Mouse (Mus musculus) hematopoietic stem cell, adult 5-6 weeks (primary cell): Measurements from ENCODE around the gene Rgs9. TPM values are rescaled to one million over a fixed set of nuclear protein-coding genes. Genes with fewer than 3 reads are reported as not detected.
A peak's percentile ranks its signal among the peaks of the same experiment; 100 is the strongest.
"Not testable (repeated sequence)": the region's sequence is repeated elsewhere in the genome, so short reads cannot be mapped to it uniquely, and the experiment has no call there.

Experiments used
- ATAC-seq, 2 experiments: fragments of 125-278 bp in 1 of 2; replicated peaks in 1 of 2; 2 replicates each; pipeline ENCODE4 v1.8.0; 2016 to 2017; ENCODE audit warnings: inconsistent platforms in 2 of 2, mild to moderate bottlenecking in 2 of 2, moderate number of reproducible peaks in 2 of 2, low read depth in 1 of 2, moderate TSS enrichment in 1 of 2; ENCODE audit not compliant: low FRiP score in 2 of 2, poor library complexity in 2 of 2, severe bottlenecking in 2 of 2, insufficient read depth in 1 of 2, low TSS enrichment in 1 of 2
- total RNA-seq: library from RNA; stranded (forward); fragments of 172-1452, 232-1000 nt; gene quantifications from 2 replicates; pipeline ENCODE4 v1.2.3, GENCODE M21; 2017

The Rgs9 gene
- total RNA-seq, 1 experiment from 2014 or later: 2.4 TPM

DNA sequence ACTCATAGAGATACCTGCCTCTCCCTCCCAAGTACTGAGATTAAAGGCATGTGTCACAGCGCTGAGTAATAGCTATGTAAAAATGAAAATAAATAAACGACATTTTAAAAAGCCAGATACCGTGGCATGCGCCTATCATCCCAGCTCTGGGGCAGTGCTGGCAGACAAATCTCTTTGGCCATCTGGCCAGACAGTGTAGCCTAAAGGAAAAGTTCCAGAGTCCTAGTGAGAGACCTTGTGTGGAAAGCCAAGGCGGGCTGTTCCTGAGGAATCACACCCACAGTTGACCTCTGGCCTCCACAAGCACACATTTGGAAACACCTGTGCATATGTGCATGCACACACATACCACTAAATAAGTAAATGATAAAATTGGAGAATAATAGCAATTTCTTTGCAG is 22.0 kb upstream of the Rgs9 start:
- no peak for ATAC-seq

DNA sequence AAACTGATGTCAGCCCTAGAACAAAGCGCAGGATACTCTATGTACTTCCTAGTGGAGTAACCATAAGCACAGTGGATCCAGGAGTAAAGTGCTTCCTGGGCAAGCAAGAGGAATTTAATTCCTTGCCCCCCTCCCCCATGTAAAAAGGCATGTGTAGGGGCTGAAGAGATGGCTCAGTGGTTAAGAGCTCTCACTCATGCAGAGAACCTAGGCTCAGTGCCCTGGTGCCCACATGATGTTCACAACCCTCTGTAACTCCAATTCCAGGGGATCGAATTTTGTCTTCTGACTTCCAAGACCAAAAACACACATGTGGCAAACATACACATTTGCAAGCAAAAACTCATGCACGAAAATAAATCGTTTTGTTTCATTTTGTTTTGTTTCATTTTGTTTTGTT is 21.5 kb upstream of the Rgs9 start:
- ATAC-seq: no peak

DNA sequence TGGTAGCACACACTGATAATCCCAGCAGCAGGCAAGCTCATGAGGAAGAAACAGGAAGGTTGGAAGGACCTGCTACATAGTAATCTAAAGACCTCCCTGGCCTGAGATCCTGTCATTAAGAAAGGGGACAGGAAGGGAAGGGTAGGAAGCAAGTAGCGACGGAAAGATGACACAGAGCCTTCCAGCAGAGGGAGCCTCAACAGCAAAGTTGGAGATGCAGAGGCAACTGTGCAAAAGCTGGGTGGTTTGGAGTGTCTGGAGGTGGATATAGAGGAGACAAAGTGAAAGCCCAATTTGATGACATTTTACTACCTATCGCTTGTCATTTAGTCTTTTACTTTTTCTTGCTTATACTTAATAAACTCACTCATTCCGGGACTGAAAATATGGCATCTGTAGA is 19.0 kb upstream of the Rgs9 start:
- peak in 1 of 2 experiments; percentile 40; a peak in 1 of 4 replicates for ATAC-seq

DNA sequence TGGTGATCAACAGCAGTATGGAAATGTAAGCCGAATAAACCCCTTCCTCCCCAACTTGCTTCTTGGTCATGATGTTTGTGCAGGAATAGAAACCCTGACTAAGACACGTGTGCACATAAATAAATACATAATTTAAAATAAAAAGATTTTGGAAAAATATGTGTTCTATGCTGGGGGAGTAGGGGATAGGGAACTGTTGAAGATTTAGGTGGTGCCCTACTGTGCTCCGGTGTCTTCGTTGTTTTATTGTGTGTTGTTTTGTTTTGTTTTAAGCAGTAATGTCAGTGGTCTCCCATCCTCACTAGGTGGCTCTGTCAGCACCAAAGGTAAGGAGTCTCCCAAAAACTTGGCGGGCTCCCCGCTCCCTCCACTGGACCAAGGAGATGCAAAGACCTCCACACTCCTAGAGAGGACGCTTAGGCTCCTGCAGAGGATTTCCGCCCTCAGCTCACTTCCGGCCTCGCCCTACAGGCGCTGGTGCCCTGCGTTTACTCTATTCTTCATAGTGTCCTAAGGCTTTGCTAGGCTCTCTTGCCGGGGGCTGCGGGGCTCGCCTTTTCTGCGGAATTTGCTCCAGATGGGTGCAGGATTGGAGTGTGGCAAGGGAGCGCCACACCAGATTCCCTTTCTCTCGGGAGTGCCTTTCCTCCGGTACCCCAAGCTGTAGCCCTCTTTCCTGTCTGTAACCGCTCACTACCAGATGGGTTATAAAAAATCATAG is 14.1 kb upstream of the Rgs9 start:
- ATAC-seq: peak; percentile 91 to 93

DNA sequence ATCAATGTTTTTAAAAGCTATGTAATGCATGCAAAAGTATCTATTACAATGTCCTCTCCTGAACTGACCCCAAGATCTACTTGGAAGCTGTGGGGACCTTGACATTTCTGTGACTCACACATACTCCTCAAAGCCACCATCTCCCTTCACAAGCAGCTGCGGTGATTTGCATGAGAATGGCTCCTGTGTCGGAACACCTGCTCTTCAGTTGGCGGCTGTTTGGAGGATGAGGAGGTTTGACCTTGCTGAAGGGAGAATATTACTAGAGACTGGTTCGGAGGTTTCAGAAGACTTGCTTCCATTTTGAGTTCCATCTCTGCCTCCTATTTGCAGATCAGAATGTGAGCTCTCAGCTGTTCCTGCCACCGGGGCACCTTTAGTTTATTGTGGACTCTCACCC is 7.8 kb upstream of the Rgs9 start:
- no peak for ATAC-seq

DNA sequence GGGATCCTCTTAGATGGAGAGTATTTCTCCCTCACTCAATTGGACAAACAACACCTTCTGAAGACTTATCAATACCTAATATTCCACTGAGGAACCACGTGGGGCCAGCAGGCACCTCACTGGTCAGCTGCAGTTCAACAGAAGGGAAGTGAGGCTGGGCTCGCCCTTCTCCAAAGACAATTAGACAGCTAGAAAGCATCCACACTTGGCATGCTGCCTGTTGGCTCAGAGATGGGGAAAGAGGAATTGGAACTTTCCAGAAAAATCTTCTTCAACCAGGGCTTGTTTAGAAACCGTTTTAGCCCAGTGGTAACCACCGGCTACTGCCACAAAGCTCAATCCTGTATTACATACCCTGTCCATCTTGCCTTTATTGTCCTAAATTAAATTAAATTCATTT is 4.4 kb upstream of the Rgs9 start:
- ATAC-seq: no peak

DNA sequence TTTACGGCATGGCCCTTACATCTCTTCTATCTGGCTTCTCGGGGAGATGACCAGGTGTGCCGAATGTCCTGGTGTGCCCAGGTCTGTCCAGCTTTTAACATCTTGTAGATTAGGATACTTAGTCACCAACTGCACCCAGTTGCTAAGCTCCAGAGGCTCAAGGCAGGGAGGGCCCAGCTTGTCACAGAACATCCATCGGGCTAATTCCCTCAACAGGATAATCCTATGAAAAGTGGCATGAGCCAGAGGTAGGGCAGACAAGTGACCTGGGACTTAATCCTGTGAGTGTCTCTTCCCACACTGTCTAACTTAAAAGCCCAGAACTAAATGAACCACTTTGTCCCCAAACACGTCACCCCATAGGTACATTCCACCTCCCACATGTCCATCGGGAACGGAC is 898 bp downstream of the Rgs9 start:
- no peak for ATAC-seq

DNA sequence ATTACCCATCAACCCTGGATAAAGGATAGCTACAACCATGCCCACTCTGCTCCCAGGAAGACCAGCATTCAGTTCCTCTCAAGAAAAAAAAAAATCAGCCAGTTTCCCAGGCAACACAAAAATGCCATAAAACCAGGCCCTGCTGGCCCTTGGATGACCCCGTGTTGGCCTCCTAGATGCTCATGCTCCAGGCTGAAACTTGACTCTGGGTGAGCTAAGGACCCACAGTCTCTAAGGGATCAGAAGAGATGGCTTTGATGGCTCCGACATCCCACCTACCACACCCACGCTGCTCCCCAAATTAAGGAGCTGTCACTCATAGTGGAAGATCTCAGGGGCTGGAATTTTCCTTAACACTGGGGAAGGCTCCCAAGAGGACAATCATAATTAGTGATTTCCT is 5.9 kb downstream of the Rgs9 start:
- no peak for ATAC-seq

DNA sequence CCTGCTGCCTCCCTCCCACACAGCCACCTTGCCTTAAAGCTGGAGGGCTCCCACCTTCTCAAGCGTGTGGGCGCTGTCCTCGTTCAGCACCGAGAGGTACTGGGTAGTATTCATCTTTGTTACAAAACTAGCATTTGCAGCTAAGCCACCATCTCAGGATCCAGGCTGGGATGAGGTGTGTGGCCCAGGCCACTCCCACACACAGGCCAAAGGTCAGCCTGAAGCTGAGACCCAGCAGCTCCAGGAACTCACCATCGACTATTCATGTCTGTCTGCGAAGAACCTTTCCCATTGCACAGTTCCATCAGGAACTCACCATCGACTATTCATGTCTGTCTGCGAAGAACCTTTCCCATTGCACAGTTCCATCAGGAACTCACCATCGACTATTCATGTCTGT is 8.6 kb downstream of the Rgs9 start:
- ATAC-seq: not testable (repeated sequence)

DNA sequence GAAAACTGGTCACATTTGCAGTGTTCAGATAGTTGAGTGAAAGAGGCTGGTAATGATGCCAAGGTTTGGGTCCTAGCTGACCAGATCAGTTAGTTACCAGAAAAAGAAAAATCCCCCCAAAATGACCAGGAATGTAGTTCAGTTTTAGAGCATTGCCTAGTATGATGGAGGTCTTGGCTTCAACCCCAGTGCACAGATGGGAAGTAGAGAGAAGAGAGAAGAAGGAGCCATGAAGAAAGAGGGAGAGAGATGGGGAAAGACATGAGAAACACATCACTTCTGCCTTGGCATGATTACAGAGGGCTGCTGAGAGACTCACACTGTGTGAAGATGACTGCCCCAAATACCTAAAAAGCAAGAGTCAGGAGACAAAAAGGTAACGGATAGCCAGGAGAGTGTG is 13.1 kb downstream of the Rgs9 start:
- no peak for ATAC-seq

DNA sequence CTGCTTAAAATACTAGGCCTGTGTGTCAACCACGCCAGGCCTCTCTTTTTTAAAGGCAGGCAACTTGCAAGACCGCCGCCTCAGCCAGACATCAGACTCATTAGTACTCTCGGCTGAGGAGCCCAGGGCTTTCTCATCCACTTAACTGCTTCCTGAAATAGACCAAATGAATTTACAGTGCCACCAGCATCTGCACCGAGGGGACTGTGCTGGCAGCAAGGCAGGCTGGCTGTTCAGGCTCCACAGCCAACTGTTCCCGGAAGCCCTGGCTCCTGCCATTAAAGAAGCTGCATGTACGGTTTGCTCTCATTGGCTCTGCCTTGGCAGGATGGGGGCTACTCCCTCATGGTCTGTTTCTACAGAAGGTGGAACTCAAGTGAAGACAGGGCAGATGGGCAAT is 19.7 kb downstream of the Rgs9 start:
- ATAC-seq: no peak

DNA sequence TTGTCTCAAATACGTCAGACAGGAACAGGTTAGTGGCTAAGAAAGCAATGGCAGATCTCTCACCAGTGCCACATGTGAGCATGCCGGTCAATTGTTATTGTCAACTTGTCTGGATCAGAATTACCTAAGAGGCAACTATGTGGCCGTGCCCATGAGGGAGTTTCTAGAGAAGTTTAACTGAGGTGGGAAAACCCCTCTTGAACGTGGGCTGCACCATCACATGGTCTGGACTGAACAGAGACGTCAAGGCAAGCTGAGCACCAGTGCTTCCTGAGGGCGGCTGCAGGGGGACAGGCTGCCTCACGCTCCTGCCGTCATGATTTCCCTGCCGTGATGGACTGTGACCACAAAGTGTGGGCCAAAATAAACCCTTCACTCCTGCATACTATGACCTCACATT is 26.5 kb downstream of the Rgs9 start:
- no peak; a peak in 1 of 4 replicates for ATAC-seq

DNA sequence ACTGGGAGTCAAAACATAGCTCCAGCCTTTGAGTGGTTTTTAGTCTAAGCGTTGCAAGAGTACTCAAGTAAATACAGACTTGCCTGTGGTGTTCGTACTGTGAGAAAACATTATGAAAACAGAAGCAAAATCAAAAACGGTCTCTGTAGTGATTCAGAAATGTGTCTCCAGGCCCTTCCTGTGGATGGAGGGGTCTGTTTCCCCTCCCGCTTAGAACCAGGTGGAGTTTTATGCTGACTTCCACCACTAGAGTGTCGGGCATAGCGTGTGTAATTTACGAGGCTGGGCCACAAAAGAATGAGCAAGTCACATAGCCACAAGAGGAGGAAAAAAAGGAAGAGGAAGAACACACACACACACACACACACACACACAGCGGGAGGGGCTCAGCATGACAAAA is 27.6 kb downstream of the Rgs9 start:
- peak; percentile 65 to 83 for ATAC-seq

DNA sequence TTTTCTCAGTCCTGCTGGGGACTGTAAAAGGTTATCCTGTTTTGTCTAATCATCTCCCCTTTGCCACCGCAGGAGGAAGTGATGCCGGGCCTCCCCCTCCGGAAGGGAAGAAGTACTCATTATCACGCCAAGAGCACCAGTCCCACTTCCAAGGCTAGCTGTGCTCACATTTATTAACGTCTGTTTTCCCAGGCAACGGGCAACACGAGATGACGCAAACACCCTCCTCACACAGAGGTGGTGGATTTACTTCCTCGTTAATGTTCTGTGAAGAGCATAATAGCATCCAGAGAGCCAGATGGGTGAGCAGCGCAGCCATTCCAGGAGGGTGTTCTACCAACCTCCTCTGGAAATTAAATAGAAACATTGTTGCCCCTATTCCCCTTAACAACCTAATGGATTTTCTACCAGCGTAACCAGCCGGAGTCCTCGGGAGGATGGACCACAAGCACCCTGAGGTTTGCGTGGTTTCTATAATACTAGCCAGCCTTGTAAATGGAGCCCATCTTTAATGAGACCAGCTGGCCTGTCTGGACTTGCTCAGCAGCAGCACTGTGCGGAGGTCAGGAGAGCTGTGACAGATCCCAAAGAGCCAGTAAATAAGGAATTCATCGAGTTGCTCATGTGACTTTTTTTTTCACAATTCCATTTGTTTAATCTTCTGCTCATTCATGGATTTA is 28.1 kb downstream of the Rgs9 start:
- ATAC-seq: peak; percentile 54 to 76

DNA sequence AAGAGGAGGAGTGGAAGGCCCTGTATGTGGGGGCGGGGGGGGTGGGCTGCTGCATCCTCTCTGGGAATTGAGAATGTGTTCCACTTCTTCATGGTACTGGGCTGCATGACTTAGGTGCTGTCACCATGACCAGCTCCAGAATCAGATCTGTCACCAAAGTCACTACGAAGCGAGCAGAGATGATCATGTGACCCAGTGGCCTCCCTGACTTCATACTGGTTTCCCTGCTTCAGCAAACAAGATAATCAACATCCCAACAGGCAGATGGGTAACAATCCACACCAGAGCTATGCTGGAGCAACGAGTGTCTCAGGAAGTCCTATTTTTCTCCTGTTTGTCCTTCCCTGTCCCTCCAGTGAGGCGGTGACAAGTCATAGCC is 28.7 kb downstream of the Rgs9 start:
- peak in 1 of 2 experiments; percentile 10; a peak in 1 of 4 replicates for ATAC-seq

DNA sequence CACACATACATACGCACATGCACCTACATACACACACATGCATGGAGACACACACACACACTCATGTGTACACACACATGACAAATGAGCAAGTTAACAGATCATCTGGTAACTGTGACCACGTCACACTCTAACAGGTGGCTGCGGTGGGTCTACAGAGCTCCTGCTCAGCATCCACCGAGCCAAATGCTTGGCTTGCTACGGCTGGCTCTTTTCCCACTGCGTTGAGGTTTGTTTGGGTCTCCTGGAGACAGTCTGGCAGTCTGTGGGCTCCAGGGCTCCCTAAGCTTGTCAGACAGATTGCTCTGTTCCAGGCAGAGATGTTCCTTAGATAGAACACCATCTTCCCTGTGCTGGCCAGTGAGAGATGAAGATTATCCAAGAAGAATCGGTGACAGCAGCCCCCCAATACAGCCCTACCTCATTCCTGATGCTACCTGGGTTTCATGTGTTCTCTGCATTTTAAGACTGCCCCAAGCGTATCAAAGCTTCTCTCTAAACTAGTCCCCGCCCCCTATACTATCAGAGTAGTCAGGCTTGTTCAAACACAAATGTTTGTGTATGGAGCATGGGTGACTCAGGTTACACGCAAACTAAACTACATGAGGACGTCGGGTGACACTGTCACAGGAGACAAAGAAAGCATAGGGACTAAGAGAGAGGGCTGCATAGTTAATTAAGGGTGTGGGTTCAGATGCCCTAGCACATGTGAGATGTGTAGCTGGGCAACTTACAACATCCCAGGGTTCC is 31.6 kb downstream of the Rgs9 start:
- no peak for ATAC-seq

DNA sequence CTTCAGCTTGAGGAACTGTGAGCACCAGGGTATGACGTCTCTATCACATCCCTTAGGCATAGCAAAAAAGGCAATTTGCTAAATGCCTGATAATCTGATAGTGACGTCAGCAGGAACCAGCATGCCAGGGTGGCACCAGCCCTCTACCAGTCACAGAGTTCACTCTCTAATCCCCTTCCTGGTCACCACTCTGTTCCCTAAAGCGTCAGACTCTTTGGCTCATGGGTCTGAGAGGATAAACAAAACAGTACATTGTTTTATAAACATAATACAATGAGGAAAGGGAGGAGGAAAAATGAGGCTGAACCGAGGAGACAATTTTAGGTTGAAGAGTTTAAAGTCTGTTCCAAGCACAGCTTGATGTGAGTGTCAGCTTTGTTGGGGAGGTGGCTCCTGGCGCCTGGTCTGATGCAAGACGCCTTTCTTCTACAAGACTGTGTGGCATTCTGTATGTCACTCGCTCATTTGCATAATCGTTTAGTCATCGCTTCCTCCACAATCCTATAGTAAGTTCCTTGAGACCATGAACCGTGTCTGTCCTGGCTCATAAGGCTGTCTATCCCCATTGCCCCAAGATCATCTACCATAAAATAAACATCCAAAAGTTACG is 33.7 kb downstream of the Rgs9 start:
- ATAC-seq: no peak

DNA sequence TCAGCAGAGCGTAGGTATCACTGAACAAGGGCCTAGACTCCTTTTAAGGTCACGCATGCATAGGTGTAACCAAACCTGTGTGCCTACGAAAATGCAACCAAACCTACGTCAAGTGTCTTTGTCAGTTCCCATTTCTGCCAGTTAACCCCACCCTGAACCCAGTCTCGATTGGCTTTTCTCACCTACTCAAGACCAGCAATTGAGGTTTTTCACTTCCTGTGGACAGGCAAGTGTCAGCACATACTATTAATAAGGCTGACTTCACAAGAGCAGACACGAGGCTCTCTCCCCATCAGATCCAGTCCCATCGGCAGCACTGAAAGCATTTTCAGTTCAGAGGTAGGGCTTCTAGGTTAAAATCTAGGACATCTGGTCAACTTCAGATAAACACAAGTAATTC is 37.4 kb downstream of the Rgs9 start:
- no peak for ATAC-seq
